ENCODE assay signal across 8 mouse cellular contexts in genomic region chr4:123939838-123940237, GRCm38 (mm10). TPM values are rescaled to one million over a fixed set of nuclear protein-coding genes. Genes with fewer than 3 reads are reported as not detected.
DNase-seq lines count a peak whose midpoint lies in the region; TF ChIP-seq lines count a peak whose summit lies in the region.
"Had no signal": no experiment of that assay in that cellular context is flagged by ENCODE, and none has a peak within 500 bp of the region (broad histone marks: within the 10 kb centered on the region; RNA-seq: fewer than 3 reads in every experiment).

No protein-coding gene starts in this region.

- TF ChIP-seq CTCF in E14TG2a.4 (conservative IDR thresholded peaks at IDR 0.05; ENCODE audit: low read length): peak; percentile 89

- H3K4me3 ChIP-seq in E14TG2a.4 (replicated peaks; ENCODE audit: low read length): no peak overlapping the region

- H3K36me3 ChIP-seq in E14TG2a.4 (ENCODE audit: insufficient read depth, low read length): peaks cover 27% of the 10 kb centered on the region

- H3K9me3 ChIP-seq in E14TG2a.4 (ENCODE audit: low read length): no peaks in the 10 kb centered on the region

- DNase-seq in A20 (ENCODE audit: low read depth, low spot score): peak; percentile 80
- peak; percentile 69 for DNase-seq in c-Kit-positive CD71-positive TER-119-positive erythroid progenitor cells, embryonic 14.5 days (ENCODE audit: low spot score)
- DNase-seq in frontal cortex, adult 2 months (ENCODE audit: extremely low spot score in 1 of 2, low spot score in 1 of 2): peak; percentile 44 to 90
- DNase-seq in layer of hippocampus, adult 18-20 months (ENCODE audit: low spot score in 2 of 2): peak; percentile 70 to 89
- peak; percentile 80 for DNase-seq in lung, postnatal 14 days
- DNase-seq in spleen, adult 18-20 months: peak; percentile 32 to 78

- 0 out of 2 replicates have a peak, but pooled peaks cover 2% of the 10 kb centered on the region for H3K4me1 ChIP-seq in E14TG2a.4 (replicated peaks; ENCODE audit: low read depth, low read length)

- no peaks in the 10 kb centered on the region for H3K27me3 ChIP-seq in E14TG2a.4 (ENCODE audit: insufficient read depth, low read length)

RNA-seq across cellular contexts. Expression of gene 4930535I16Rik, which starts 22.0 kb away (rescaled TPM):
- polyA plus RNA-seq in frontal cortex, adult 2 months (2012; rRNA removed): not detected in 2 replicates
- total RNA-seq in layer of hippocampus, adult 18-20 months (2021): not detected
- polyA plus RNA-seq: liver, embryonic 16.5 days had no signal

RNA-seq across cellular contexts. Expression of gene Rragc, which starts 22.6 kb away (rescaled TPM):
- polyA plus RNA-seq in frontal cortex, adult 2 months (2012; rRNA removed): 72.9 and 73.7 TPM in 2 replicates
- total RNA-seq in layer of hippocampus, adult 18-20 months (2021): 10 to 100 TPM; 58.9 to 59.2 TPM

RNA-seq across cellular contexts. Expression of gene Mycbp, which starts 35.2 kb away (rescaled TPM):
- 8.7 and 9.3 TPM in 2 replicates for polyA plus RNA-seq in frontal cortex, adult 2 months (2012; rRNA removed)
- total RNA-seq in layer of hippocampus, adult 18-20 months (2021): 10 to 100 TPM in 1 of 2 experiments, 1 to 10 TPM in 1; 8.9 to 10.9 TPM
